Mouse (Mus musculus): ENCODE measurements around the gene Ccdc73.

DNA sequence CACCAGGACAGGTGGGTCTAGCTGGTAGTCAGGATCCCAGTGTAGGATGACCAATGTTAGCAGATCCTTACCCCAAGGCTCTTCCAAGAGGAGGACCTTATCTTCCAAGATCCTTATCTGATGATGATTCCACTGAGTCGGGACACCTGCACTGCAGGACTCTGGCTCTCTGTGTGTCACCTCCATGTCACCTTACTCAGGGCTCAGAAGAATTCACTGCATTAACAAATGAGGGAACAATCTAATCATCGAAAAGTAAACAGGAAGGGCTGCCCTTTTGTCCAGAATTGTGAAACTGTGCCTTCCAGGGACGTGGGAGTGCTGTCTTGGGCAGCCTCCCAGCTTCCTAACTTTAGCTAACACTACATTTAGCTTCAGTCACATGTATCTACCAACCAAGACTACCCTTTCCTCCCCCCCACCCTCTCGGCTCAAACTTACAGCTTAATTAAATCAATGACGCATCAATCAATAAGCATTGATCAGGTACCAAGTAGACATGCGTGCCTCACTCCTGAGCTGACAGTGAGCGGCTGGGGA is 191.0 kb downstream of the Ccdc73 start:
- TF ChIP-seq CHD2 (IDR thresholded peaks at IDR 0.05; ENCODE audit: low read depth, low read length): no peak
- no peak for TF ChIP-seq MAFK (IDR thresholded peaks at IDR 0.05; ENCODE audit: insufficient read depth, low read depth, low read length)

Measured in ES-E14 (cell line).